Mouse (Mus musculus): ENCODE data around the gene Crtap. TPM values are rescaled to one million over a fixed set of nuclear protein-coding genes. Genes with fewer than 3 reads are reported as not detected.

The Crtap gene
- polyA plus RNA-seq, 1 experiment, result 28.8 TPM

GRCm38 (mm10) chr9:114387086-114387485 is 3.4 kb downstream of the Crtap start:
- Histone ChIP-seq H3K4me1 (ENCODE audit: control insufficient read depth, insufficient read depth, insufficient read length, low read length) (no peaks in the 10 kb centered on the region; the same call in 1 of the 2 replicates), H3K4me3 (ENCODE audit: low read depth, low read length) (no peak overlapping the region), H3K36me3 (ENCODE audit: control insufficient read depth, insufficient read depth, low read length) (0 out of 2 replicates have a peak, but pooled peaks cover 4% of the 10 kb centered on the region), H3K27ac (ENCODE audit: insufficient read depth, low read depth, low read length) (no peak overlapping the region), H3K27me3 (ENCODE audit: control insufficient read depth, insufficient read depth, low read length) (no peaks in the 10 kb centered on the region)
- 73% methylated on average over 6 of the region's 6 CpGs for WGBS
- no peak for TF ChIP-seq POLR2A (IDR thresholded peaks at IDR 0.05; ENCODE audit: low read depth, low read length)
- no peak for TF ChIP-seq CTCF (IDR thresholded peaks at IDR 0.05; ENCODE audit: extremely low read depth, insufficient read length, insufficient replicate concordance, low read depth, low read length)

DNA sequence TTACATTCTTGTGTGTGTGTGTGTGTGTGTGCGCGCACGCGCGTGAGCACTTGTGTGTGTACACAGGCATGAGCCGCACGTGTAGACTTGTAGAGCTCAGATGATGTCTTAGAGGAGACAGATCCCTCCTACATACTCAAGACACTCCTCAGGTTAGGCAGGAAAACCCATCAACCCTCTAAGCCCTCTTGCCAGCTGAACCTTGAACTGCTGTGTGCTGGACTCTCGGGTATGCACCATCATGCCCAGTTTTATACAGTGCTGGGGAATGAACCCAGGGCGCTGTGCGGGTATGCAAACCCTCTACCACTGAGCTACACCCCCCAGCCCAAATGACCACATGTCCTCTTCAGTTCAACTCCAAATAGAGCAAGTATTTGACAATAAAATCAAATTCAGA is 5.3 kb downstream of the Crtap start:
- no peak overlapping the region for H3K27ac ChIP-seq (ENCODE audit: insufficient read depth, low read depth, low read length)
- H3K27me3 ChIP-seq (ENCODE audit: control insufficient read depth, insufficient read depth, low read length), result no peaks in the 10 kb centered on the region
- TF ChIP-seq CTCF (IDR thresholded peaks at IDR 0.05; ENCODE audit: extremely low read depth, insufficient read length, insufficient replicate concordance, low read depth, low read length) (no peak), POLR2A (IDR thresholded peaks at IDR 0.05; ENCODE audit: low read depth, low read length) (no peak)
- peaks cover 4% of the 10 kb centered on the region; the same call in 1 of the 2 replicates for H3K36me3 ChIP-seq (ENCODE audit: control insufficient read depth, insufficient read depth, low read length)
- WGBS, result 92% methylated on average over 10 of the region's 10 CpGs
- H3K4me3 ChIP-seq (ENCODE audit: low read depth, low read length), result no peak overlapping the region
- H3K4me1 ChIP-seq (ENCODE audit: control insufficient read depth, insufficient read depth, insufficient read length, low read length), result peaks cover under 1% of the 10 kb centered on the region

GRCm38 (mm10) chr9:114384691-114385090 is 5.8 kb downstream of the Crtap start:
- 96% methylated on average over 24 of the region's 24 CpGs for WGBS
- peaks cover 5% of the 10 kb centered on the region for H3K4me1 ChIP-seq (ENCODE audit: control insufficient read depth, insufficient read depth, insufficient read length, low read length)
- no peak overlapping the region for H3K4me3 ChIP-seq (ENCODE audit: low read depth, low read length)
- no peaks in the 10 kb centered on the region for H3K27me3 ChIP-seq (ENCODE audit: control insufficient read depth, insufficient read depth, low read length)
- no peak overlapping the region for H3K27ac ChIP-seq (ENCODE audit: insufficient read depth, low read depth, low read length)
- H3K36me3 ChIP-seq (ENCODE audit: control insufficient read depth, insufficient read depth, low read length), result peaks cover 4% of the 10 kb centered on the region; the same call in 1 of the 2 replicates
- TF ChIP-seq POLR2A (IDR thresholded peaks at IDR 0.05; ENCODE audit: low read depth, low read length) (no peak), CTCF (IDR thresholded peaks at IDR 0.05; ENCODE audit: extremely low read depth, insufficient read length, insufficient replicate concordance, low read depth, low read length) (no peak)

GRCm38 (mm10) chr9:114382936-114383710 is 7.4 kb downstream of the Crtap start:
- H3K4me3 ChIP-seq (ENCODE audit: low read depth, low read length), result no peak overlapping the region
- H3K27ac ChIP-seq (ENCODE audit: insufficient read depth, low read depth, low read length), result no peak overlapping the region
- 37% methylated on average over 17 of the region's 17 CpGs for WGBS

GRCm38 (mm10) chr9:114380881-114381733 is 9.4 kb downstream of the Crtap start:
- H3K4me1 ChIP-seq (ENCODE audit: control insufficient read depth, insufficient read depth, insufficient read length, low read length), result peaks cover 11% of the 10 kb centered on the region

More at GRCm38 (mm10) chr9:114382936-114383710, 7.4 kb downstream of the Crtap start:
- TF ChIP-seq POLR2A (IDR thresholded peaks at IDR 0.05; ENCODE audit: low read depth, low read length), result no peak
- no peak for TF ChIP-seq CTCF (IDR thresholded peaks at IDR 0.05; ENCODE audit: extremely low read depth, insufficient read length, insufficient replicate concordance, low read depth, low read length)
- Histone ChIP-seq H3K27me3 (ENCODE audit: control insufficient read depth, insufficient read depth, low read length) (no peaks in the 10 kb centered on the region), H3K4me1 (ENCODE audit: control insufficient read depth, insufficient read depth, insufficient read length, low read length) (peaks cover 7% of the 10 kb centered on the region), H3K36me3 (ENCODE audit: control insufficient read depth, insufficient read depth, low read length) (peaks cover 4% of the 10 kb centered on the region; the same call in 1 of the 2 replicates)

DNA sequence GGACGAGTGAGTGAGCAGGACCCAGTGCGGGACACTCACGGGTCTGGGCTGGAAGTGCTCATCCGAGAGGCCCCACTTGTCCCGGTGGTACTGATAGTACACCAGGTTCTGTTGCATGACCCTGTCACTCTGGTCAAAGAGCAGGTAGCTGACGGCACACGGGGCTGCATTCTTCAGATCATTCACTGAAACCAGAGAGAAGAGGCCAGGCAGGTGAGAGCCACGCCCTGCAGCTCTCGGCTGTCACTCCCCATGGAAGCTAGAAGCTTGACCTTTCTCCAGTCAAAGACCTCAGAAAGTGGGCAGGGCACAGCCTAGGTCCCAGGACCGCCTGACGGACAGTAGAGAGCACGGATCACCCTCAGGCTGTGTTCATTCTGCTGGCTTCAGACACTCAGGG is 10.6 kb downstream of the Crtap start:
- no peak overlapping the region for H3K4me3 ChIP-seq (ENCODE audit: low read depth, low read length)
- peaks cover 5% of the 10 kb centered on the region; the same call in 1 of the 2 replicates for H3K36me3 ChIP-seq (ENCODE audit: control insufficient read depth, insufficient read depth, low read length)
- TF ChIP-seq POLR2A (IDR thresholded peaks at IDR 0.05; ENCODE audit: low read depth, low read length) (no peak), CTCF (IDR thresholded peaks at IDR 0.05; ENCODE audit: extremely low read depth, insufficient read length, insufficient replicate concordance, low read depth, low read length) (no peak)
- H3K27me3 ChIP-seq (ENCODE audit: control insufficient read depth, insufficient read depth, low read length), result no peaks in the 10 kb centered on the region
- no peak overlapping the region for H3K27ac ChIP-seq (ENCODE audit: insufficient read depth, low read depth, low read length)
- H3K4me1 ChIP-seq (ENCODE audit: control insufficient read depth, insufficient read depth, insufficient read length, low read length), result peaks cover 11% of the 10 kb centered on the region
- WGBS, result 43% methylated on average over 12 of the region's 12 CpGs

More at GRCm38 (mm10) chr9:114380881-114381733, 9.4 kb downstream of the Crtap start:
- H3K27ac ChIP-seq (ENCODE audit: insufficient read depth, low read depth, low read length), result no peak overlapping the region
- H3K36me3 ChIP-seq (ENCODE audit: control insufficient read depth, insufficient read depth, low read length), result peaks cover 7% of the 10 kb centered on the region; the same call in 1 of the 2 replicates
- no peaks in the 10 kb centered on the region for H3K27me3 ChIP-seq (ENCODE audit: control insufficient read depth, insufficient read depth, low read length)
- H3K4me3 ChIP-seq (ENCODE audit: low read depth, low read length), result no peak overlapping the region
- TF ChIP-seq CTCF (IDR thresholded peaks at IDR 0.05; ENCODE audit: extremely low read depth, insufficient read length, insufficient replicate concordance, low read depth, low read length), result peak; percentile 39; the same call in 1 of the 2 replicates
- TF ChIP-seq POLR2A (IDR thresholded peaks at IDR 0.05; ENCODE audit: low read depth, low read length), result no peak
- 72% methylated on average over 17 of the region's 17 CpGs for WGBS

Measured in small intestine, adult 2 months (tissue).